Mouse (Mus musculus): ENCODE measurements around the gene Dact2. TPM values are rescaled to one million over a fixed set of nuclear protein-coding genes. Genes with fewer than 3 reads are reported as not detected.

Gene Dact2
- polyA plus RNA-seq, 2 experiments from 2014 or later, result not detected

DNA sequence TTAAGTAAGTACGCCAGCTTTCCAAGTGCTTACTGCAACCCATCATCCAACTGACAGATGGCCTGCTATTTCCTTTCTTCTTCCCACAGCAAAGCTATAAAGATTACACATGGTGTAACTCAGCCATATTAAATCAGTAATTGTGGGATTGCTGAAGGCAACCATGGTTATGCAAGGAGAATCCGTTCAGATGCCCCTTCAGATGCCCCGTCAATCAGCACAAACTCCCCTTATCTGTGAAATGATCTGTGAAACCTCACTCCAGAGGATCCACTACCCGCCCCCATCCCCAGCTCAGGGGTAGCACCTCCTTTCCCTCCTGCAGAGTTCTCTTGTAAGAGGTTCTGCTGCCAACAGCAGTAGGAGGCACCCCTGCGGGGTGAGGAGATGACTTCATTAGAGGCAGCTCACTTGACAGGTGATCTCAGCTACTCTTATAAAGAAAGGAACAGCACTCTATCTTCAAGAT, 3.0 kb upstream of the Dact2 start:
- ATAC-seq, result no peak

DNA sequence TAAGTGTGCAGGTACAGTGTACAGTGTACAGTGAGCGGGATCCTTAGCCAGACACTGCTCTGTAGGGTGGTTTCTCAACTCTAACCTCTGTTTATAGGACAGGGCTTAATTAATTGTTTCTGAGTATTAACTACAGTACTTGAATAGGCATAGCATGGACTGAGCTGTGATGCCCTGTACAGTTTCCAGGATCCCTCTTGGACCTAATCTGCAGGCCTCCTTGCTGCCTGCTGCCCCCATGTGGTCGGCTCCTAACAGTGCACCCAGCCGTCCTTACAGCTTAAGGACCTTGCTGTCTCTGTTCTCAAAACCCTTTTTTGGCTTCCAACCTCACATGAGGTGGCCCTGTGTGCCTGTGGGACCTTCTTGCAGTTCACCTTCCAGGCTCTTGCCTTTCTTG, 2.0 kb upstream of the Dact2 start:
- no peak for ATAC-seq

DNA sequence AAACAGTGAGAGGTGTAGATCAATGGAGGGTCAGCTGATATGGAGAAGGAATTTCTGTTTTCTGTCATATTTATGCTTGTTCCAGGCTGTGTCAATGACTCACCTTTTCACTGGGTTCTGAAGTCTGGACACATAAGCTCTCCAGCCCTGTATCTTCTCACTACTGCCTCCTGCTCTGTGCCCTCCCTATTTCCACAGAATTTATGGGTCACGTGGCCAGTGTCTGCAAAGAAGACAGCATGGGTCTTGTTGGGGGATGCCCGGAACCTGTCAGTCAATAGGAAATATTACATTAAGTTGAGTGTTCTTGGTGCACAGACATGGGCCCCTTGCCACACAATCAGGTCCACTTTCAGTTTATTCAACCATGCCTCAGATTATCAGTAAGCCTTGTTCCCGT, 1.1 kb upstream of the Dact2 start:
- ATAC-seq, result no peak

DNA sequence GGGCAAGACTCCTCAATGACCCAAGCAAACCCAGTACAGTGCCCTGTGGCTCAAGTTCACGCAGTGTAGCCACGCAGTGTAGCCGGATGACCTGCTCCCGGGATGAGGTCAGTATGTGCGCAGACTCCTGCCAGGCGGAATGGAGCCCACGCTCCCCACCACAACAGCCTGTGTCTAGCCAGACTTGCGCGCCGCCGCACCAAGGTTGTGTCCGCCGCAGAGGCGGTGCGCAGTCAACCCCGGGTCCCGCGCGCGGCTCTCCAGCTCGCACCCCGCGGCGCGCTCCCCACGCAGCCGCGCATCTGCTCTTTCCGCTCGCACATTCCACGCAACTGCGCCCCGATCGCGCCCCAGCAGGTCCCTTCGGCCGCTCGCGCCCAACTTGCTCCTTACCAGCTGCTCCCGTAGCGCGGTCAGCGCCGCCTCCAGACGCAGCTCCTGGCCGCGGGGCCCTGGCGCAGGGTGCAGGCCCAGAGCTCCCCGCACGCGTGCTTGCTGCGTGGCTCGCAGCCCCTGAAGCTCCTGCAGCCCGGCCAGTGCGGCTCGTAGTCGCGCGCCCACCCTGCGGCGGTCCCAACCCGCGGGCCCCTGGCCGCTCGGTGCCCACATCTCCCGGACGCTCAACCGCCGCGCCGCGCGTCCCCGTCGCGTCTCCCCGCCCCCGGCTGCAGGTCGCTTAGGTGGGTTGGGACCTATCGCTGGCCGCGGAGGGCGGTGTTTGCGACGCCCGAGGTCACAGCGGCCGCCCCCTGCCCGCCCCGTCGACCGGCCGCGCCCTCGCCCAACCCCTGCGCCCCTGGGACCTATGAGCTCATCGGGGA, 773 bp downstream of the Dact2 start:
- ATAC-seq, result no peak

DNA sequence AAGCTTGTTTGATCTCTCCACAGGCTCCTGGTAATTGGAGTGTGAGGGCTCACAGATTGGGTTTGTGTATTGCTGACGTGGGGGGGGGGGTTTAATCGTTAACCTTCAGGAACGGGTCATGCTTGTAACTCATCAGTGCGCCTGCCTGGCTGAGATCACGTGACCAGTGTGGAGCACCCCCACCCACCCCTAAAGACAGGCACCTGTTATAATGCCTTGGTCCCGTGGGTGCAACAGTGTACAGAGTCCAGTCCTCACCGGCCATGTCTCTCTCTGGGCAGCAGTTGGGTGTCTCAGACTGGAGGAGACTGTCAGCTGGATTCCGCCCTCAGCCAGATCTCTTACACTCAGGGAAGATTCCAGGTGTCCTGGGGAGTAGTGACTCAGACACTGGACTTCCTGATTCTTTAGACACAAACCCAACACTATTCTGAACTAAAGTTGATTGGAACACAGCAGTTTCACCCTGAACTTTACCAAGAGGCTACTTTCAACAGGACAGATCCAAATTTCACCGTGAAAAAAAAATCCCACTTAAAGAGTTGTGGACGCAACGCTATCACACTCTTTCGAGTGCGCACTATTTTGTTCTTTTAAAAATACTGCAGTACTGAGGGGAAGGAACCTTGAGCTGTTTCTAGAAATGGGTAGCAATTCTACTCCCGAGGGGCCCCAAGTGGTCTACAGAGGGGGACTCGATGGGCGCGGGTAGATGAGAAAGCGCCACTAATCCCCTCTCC, 1.6 kb downstream of the Dact2 start:
- no peak for ATAC-seq

DNA sequence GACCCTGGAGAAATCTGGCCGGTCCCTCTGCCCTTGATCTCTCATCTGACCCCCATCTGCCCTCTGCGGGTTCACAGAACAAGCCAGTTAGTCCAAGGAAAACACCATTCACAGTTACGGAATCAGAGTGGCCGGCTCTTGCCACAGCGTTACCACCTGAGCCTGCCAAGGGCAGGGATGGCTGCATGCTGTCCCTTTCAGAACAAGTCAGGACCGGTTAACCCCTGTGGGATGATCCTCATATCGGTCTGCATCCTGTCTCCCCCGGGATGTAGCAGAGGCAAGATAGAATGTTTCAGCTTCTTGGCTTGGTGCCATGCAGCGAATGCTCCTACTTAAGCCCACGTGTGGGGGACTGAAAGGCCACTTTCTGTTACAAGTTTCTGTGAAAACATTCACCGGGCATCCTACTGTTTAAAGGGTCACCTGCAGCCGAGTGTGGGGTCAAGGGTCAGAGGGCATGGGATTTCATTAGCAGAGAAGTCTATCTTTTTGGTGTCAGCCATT, 2.8 kb downstream of the Dact2 start:
- ATAC-seq, result no peak

DNA sequence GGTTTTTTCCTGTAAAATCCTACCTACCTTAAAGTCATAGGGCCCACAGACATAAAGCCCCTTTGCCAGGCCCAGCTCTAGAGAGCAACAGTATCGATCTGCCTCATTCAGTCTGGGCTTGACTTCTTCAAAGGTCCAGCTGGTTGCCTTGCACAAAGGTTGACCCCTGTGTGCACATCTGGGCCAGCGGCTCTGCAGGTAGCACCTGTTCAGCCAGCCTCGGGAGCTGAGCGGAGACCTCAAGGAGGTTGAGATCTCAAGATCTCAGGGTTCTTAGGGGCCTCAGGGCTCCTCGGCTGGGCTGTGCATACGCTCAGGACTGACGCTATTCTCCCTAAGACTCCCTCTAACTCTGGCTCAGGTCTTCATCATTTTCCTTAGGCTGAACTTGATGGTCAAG, 3.9 kb downstream of the Dact2 start:
- no peak for ATAC-seq

DNA sequence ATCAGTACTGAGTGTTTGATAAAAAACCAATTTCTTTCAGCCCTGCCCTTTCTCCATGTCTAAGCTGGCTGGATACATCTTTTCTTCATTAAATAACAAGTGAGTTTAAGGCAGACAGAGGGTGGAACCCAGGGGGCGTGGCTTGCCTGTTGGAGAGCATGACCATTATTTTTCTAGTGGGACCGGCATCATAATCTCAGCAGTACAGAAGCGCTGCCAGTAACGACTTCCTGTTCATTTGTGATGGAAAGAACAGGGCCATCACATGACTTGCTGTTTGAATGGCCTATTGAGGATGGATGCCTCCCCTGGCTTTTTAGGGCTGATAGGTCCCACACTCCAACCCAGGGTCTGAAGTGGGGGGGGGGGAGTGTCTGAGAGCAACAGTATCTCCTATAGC, 4.5 kb downstream of the Dact2 start:
- ATAC-seq, result no peak

DNA sequence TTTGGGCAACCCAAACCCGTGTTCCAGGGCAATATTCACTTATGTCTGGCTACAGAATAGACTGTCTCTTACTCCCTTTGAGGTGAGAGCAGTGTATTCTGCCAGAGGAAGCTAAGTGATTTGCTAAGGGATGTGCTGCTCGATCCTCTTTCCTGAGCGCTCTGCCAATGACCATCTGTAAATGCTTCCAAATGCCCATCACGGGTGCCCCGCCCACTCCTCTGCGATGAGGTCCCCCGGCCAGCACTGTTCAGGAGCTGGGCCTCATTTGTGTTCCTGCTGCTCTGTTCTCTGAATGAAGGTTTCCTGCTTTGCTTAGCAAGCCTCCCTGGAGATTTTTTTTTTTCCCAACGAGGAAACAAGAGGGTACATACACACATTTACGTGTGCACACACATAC, 11.2 kb downstream of the Dact2 start:
- ATAC-seq, result no peak

DNA sequence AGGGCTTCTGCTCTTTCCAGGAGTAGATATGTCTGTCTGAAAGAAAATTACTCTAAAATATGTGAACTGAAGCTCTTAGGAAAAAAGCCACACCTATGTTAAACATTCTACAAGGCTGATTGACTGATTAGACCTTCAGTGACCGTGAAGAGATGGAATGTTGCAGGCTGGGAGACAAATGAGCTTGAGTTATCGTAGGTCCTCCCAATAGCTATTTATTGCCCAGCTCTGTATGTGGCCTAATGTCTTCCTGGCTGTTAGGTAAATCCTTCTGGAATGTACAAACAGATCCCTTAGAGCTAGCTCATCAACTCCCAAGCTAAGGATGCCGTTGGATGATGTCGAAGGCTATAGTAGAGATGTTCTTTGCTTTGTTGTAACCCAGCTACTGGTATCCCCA, 11.7 kb downstream of the Dact2 start:
- no peak for ATAC-seq

DNA sequence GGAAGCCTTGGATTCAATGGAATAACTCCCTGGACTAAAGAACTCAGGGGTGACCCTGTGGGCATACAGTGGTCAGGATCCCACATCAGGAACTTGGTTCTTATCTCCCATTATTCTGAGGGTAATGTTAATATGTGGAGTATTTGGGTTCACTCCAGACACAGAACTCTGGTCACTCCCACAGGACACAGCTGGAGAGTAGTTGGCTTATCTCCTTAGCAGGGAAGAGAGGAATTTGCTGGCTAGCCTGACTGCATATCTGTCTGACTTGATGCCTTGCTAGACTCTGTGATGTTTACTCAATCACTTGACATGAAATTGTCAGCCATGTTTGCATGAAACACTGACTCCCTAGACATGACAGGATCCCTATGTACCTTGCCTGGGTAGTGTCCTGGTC, 15.6 kb downstream of the Dact2 start:
- ATAC-seq, result no peak

DNA sequence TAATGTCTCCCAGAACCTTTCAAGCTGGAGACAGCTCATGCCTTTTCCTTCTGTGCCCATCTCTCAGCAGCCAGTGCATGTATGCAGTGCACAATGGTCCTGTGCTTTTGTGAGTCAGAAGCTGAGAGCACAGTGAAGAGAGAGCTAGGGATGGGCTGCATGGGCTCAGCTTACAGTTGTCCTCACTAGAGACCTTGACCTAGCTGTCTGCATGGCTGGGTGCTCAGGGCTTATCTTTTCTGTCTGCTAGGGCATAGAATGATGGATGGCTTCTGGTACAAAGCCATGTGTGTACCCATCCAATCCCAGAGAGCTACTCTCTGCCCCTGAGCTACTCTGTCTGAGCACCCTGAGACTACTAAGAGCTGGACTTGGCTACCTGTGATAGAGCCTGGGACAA, 17.0 kb downstream of the Dact2 start:
- no peak for ATAC-seq

DNA sequence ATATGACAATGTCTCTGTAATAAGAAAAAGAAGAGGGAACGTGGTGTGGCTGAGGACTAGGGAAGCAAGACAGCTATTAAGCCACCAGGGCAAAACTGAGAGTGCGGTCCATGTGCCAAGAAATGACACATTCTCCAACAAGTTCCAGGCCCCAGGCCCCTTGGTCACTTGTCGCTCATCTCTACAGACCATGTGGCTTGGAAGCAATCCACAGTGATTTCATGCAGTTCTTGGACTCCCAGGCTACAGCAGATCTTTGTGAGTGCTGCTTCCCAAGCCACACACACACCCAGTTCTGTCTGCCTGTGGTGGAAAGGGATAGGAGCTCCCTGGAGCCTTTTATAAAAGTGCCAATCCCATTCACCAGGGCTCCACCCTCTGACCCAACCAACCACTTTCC, 17.9 kb downstream of the Dact2 start:
- ATAC-seq, result no peak

DNA sequence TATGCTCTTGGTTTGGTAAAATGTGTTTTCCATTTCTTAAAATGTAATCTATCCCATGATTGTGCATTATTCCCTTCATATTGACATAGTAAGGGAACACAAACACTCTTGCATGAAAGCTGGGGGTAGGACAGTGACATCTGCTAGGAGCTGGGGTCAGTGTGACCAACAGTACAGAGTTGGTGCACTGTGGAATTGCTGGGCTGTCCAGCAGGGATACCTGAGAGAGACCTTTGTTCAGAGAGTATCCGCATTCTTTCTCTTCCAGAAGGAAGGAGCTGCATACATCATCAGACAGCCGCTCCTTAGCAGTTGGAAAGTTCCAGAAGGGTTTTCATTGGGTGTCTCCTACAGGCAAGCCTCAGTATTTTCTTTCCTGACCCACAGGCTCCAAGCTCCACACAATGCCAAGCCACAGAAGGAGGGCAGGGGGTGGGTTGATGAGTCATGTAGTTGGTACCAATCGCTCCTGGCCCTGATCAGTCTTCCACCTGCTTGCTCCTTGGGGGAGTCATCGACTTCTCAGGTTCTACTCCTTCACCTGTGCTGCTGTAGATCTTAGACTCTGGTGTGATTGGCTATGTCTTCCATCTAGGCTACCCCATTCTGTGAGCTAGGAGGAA, 19.8 kb downstream of the Dact2 start:
- no peak for ATAC-seq

DNA sequence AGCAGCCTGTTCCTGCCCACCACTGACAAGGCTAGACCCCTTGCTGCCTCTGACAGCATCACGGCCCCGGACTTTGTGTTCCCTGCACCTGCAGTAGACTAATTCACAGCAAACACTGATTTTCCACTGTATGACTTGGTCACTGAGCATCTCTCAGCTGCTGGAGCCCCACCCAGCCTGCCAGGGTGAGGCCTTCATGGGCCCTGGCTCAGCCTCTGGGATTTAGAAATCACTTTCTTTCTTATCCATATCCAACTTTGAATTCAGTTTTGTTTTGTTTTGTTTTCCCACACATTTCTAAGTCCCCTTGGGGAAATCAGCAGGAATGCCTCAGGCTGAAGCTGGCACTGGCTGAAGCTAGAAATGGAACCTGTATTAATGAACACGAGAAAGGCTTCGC, 20.4 kb downstream of the Dact2 start:
- ATAC-seq, result no peak

DNA sequence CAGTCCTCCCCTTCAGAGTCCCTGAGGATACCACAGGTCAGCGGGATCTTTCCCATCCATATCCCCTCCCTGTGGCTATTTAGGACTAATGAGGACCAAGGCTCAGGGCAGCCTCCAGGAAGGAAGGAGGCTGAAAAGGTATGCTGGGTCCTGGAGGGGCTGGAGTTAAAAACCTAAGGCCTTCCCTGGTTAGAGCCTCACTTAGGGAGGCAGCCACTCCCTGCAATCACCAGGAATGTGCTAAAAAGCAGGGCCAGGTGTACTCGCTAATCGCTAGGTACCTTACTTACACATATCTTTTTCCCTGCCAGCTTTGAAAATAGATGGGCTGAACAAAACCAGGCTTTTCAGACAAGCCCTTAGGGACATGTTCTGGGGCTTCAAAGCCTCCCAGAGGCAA, 21.2 kb downstream of the Dact2 start:
- ATAC-seq, result no peak

DNA sequence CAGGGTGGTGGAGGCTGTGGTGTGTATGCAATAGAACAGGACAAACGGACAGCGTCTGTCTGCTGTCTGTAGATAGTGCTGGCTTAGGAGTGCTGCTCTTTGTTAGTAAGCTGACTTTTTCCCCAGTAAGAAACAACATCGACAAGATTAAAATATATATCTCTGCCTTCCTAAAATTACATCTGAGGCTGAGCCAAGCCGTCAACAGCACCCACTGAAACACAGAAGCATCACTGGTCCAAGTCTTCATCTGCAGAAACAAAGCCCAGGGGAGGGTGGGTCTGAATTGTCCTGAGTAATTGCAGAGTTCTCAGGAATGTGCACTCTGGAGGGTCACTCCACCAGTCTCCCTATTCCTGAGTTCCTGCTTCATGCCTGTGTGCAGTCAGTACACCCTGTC, 25.2 kb downstream of the Dact2 start:
- ATAC-seq, result no peak

DNA sequence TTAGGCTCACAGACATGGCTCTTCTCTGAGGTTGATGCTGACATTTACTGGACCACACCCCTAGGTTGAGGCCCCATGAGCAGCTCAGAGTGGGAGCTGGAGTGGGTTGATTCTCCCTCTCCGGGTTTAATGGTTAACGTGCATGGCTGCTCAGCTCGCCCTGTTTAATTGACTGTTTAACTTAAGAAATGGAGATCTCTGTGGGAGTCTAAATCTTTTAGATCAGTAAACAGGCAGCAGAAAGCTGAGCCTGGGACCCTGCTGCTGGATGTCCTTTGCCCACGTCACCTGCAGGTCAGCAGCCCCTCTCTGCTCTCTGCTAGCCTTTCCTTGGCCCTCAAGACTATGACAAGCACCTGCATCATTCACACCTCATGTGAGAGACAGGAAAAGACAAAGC, 25.6 kb downstream of the Dact2 start:
- no peak for ATAC-seq

DNA sequence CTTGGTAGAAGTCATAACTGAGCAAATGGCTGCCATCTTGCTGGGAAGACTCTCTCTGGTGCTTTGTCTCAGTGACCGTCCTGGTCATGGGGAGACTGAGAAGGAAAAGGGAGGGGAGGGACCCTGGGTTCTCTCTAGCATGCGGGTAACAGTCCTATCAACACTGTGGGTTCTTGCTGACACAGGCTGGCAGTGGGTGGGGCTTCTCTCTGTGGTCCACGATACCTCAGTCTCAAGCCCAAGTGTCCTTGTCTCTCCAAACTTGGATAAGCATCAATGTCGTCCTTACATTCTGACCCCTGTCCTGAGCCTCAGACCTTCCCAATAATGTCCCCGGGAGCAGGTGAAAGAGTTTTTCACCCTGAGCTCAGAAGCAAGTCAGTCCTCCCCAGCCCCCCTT, 26.1 kb downstream of the Dact2 start:
- no peak for ATAC-seq

DNA sequence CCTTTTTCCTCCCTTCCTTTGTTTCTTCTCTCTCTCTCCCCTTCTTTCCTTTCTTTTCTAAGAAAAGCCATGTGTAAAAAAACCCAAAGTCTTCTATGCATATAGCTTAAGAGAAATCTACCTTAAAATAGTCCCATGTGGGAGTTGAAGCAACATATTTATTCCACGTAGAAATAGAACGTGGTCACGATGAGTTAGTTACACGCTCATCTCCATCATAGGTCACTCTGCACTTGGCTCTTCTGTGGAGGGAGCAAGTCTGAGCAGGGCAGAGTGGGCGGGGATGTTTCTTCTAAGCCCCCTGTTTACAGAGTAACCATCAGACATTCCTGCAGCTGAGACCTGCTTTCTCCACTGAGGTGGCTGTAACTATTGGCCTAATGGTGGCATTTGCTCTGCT, 27.1 kb downstream of the Dact2 start:
- no peak for ATAC-seq

DNA sequence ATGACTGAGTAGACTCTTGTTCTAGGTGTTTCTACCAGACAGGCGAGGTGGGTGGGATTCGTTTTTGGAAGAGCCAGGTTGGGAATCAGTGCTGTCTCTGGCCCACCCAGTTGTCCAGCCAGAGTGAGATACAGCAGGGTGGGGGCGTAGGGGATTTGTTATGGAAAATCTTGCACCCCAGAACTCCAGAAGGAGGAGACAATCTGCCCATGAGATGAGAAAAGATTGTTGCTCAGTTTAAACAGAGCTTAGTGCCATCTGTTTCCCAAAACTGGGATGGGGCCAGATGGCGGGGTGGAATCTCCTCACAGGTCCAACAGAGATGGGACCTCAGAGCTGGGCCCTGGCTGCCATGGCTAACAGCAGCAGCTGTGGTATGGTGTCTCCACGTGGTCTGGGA, 28.4 kb downstream of the Dact2 start:
- ATAC-seq, result no peak

DNA sequence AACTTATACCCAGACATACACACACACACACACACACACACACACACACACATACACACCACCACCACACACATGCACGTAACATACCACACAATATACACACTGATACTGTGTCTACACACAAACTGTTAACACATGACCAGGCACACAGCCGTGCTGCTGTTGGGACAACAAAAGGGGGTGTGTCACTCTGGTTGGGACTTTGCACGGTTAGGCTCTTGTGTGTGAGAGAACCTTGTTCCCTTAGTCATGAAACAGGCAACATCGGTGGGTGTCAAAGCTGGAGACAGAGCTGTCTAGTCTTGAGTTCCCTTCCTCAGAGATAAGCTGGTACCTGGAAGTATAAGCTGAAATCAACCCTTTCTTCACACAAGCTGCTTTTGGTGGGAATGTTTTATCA, 29.1 kb downstream of the Dact2 start:
- ATAC-seq, result no peak

DNA sequence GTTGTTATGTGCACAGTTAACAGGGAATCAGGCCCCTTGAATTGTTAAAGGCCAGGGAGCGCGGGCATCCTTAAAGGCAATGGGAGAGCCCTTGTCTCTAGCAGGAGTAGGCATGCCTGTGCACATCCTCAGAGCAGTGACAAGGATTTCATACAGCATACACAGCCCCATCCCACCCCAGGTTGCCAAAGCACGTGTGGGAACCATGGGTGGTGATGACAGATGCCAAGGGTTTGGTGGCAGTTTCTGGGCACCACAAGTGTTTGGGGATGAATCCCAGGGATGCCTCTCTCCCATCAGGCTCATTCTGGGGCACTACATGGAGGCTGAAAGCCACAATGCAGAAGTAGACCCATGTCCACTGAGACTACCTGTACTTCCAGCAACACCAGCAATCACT, 29.7 kb downstream of the Dact2 start:
- ATAC-seq, result no peak

DNA sequence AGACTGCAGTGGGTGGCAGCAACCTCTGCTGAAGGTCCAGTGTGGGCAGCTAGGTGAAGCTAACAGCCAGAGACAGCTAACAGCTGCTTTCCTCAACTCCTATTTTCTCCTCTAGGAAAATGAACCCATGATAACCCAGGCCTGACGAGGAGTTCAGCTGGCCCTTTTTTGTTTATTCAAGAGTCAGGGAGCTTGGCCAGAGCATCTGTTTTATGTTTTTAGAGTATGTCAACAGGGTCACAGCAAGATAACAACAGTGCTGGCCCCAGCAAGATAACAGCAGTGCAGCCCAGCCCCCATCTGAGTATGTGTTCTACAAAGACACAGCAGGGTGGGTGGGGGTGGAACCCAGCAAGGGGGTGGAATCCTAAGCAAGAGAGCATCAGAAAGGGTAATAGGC, 30.6 kb downstream of the Dact2 start:
- ATAC-seq, result no peak

Data from CD4-positive, CD25-positive, alpha-beta regulatory T cell, adult 4 months (primary cell).